Mouse (Mus musculus) G1E-ER4 (cell line): ENCODE results near the gene Gpr25. TPM values are rescaled to one million over a fixed set of nuclear protein-coding genes. Genes with fewer than 3 reads are reported as not detected.

Experiments used
- GATA1 ChIP-seq: IDR thresholded peaks from one replicate; pipeline ENCODE4 v1.8.0; 2012; ENCODE audit warnings: low read length, inconsistent platforms
- polyA plus RNA-seq: library from polyadenylated mRNA; stranded (reverse); fragments of >175 nt; gene quantifications from 2 replicates; pipeline ENCODE4 v1.2.3, GENCODE M21; 2012

Gpr25 gene
- polyA plus RNA-seq, 1 experiment = not detected

GRCm38 (mm10) chr1:136247393-136247792 lies 13.3 kb downstream of the Gpr25 start:
- TF ChIP-seq GATA1 = no peak

- TF ChIP-seq GATA1 = no peak
Observed at GRCm38 (mm10) chr1:136244469-136244868, 16.2 kb downstream of the Gpr25 start.

GRCm38 (mm10) chr1:136241801-136242200 lies 18.9 kb downstream of the Gpr25 start:
- TF ChIP-seq GATA1 = no peak

- TF ChIP-seq GATA1 = no peak
Observed at GRCm38 (mm10) chr1:136238495-136238894, 22.2 kb downstream of the Gpr25 start.

- no peak for TF ChIP-seq GATA1
Observed at GRCm38 (mm10) chr1:136234595-136235092, 26.0 kb downstream of the Gpr25 start.

GRCm38 (mm10) chr1:136233892-136234594 lies 26.6 kb downstream of the Gpr25 start, which contains the start of gene Inava:
TSS of gene Inava (minus strand) at chr1:136234264.
- no peak for TF ChIP-seq GATA1

GRCm38 (mm10) chr1:136232986-136233790 lies 27.5 kb downstream of the Gpr25 start:
- TF ChIP-seq GATA1 = no peak

- TF ChIP-seq GATA1 = no peak
Observed at GRCm38 (mm10) chr1:136232285-136232926, 28.3 kb downstream of the Gpr25 start.

- no peak for TF ChIP-seq GATA1
Observed at GRCm38 (mm10) chr1:136231596-136231995, 29.1 kb downstream of the Gpr25 start.

- TF ChIP-seq GATA1 = no peak
Observed at GRCm38 (mm10) chr1:136230201-136230600, 30.5 kb downstream of the Gpr25 start.

- TF ChIP-seq GATA1 = no peak
Observed at GRCm38 (mm10) chr1:136229040-136229373, 31.7 kb downstream of the Gpr25 start.

- TF ChIP-seq GATA1 = no peak
Observed at GRCm38 (mm10) chr1:136228328-136229039, 32.2 kb downstream of the Gpr25 start.

GRCm38 (mm10) chr1:136227870-136228269 lies 32.8 kb downstream of the Gpr25 start:
- TF ChIP-seq GATA1 = no peak

- TF ChIP-seq GATA1 = no peak
Observed at GRCm38 (mm10) chr1:136226626-136227025, 34.0 kb downstream of the Gpr25 start.

- TF ChIP-seq GATA1 = no peak
Observed at GRCm38 (mm10) chr1:136225846-136226245, 34.8 kb downstream of the Gpr25 start.
